Mouse (Mus musculus) intestine, embryonic 15.5 days (tissue): Measurements from ENCODE around the gene Olfr516. TPM values are rescaled to one million over a fixed set of nuclear protein-coding genes. Genes with fewer than 3 reads are reported as not detected.
"Not testable (repeated sequence)": the region's sequence is repeated elsewhere in the genome, so short reads cannot be mapped to it uniquely, and the experiment has no call there.

Experiments
- ATAC-seq: fragments of 200-750 bp; cut with Nextera tagmentation; 2 replicates; pipeline ENCODE4 v1.8.0; 2017; ENCODE audit warnings: moderate TSS enrichment, moderate library complexity
- H3K27ac ChIP-seq: fragments of 300-500 bp; sonication (generic); 2 replicates; pipeline ENCODE4 v1.5.1; 2015; ENCODE audit warnings: mild to moderate bottlenecking, inconsistent platforms
- H3K27me3 ChIP-seq: fragments of 300-500 bp; sonication (generic); replicated peaks from 2 replicates; pipeline ENCODE4 v1.6.1; 2015; ENCODE audit warnings: inconsistent platforms
- H3K36me3 ChIP-seq: fragments of 300-500 bp; sonication (generic); 2 replicates; pipeline ENCODE4 v1.6.1; 2015; ENCODE audit warnings: inconsistent platforms
- H3K4me1 ChIP-seq: fragments of 300-500 bp; sonication (generic); replicated peaks from 2 replicates; pipeline ENCODE4 v1.6.1; 2015; ENCODE audit warnings: inconsistent platforms
- H3K4me2 ChIP-seq: fragments of 300-500 bp; sonication (generic); replicated peaks from 2 replicates; pipeline ENCODE4 v1.6.1; 2015; ENCODE audit warnings: mild to moderate bottlenecking, inconsistent platforms
- H3K4me3 ChIP-seq: fragments of 300-500 bp; sonication (generic); replicated peaks from 2 replicates; pipeline ENCODE4 v1.5.1; 2015; ENCODE audit warnings: inconsistent platforms
- H3K9ac ChIP-seq: fragments of 300-500 bp; sonication (generic); 2 replicates; pipeline ENCODE4 v1.6.1; 2015; ENCODE audit warnings: inconsistent platforms
- H3K9me3 ChIP-seq: fragments of 300-500 bp; sonication (generic); 2 replicates; pipeline ENCODE4 v1.6.1; 2016; ENCODE audit warnings: inconsistent platforms
- WGBS: fragments of 180-500 bp; shearing (Covaris S2); methylation state at CpG from one replicate; pipeline ENCODE4 v1.1.7; 2015; 5-methylcytosine and 5-hydroxymethylcytosine counted together
- polyA plus RNA-seq: library from polyadenylated mRNA; unstranded; fragments of >200 nt; fragmentation: Nextera tagmentation; extraction: Ambion mirVana; gene quantifications from 2 replicates; pipeline ENCODE4 v1.2.1, GENCODE M21; 2015

Gene Olfr516
- not detected in 2 replicates for polyA plus RNA-seq

DNA sequence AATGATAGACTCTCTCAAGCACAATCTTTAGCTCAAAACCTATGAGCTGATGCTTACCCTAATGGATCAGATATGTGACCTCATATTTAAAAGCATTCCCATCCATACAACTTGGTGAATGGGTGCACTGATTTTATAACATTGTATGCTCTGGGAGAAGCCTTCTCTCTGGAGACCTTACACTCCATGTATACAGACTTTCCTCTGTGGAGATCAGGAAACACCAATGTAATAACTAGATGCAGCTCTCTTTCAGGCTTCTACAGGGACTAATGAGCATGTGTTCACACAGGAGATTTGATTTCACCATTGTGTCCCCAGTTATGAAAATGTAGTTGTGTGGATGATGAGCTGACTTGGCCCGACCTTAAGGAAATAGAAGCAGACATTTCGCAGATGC is at the start of gene Olfr516:
Gene Olfr516 (minus strand): TSS at position 101 of the 400 bp plus-strand sequence.
- no peak within 1 kb of the TSS for H3K9ac ChIP-seq
- no peak for ATAC-seq
- no peak within 1 kb of the TSS for H3K4me3 ChIP-seq
- no peaks in the 10 kb centered on the region for H3K27me3 ChIP-seq
- no peak within 1 kb of the TSS for H3K4me2 ChIP-seq
- no peaks in the 10 kb centered on the region for H3K36me3 ChIP-seq
- no peaks in the 10 kb centered on the region for H3K4me1 ChIP-seq
- H3K27ac ChIP-seq = no peak within 1 kb of the TSS
- 90% methylated on average over 2 of the region's 2 CpGs for WGBS
- no peaks in the 10 kb centered on the region for H3K9me3 ChIP-seq

DNA sequence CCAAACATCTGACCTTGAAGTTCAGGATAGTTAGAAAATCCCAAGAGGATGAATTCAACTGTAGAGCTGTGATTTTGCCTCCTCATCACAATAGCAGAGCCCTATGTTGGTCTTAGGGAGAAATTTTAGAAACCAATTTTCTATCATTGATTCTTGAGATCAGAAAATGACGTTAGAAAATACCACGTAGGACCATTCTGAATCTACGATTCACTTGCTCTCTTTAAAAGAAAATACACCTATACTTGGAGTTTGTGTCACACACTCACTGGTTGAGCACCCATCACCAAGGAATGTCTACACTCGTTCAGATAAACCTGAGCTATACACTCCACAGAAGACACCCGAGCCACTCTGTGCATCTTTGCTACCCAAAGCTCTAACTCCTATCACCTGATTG is 44.0 kb upstream of the Olfr516 start, which contains the start of gene Olfr519:
Gene Olfr519 (minus strand): TSS at position 101 of the 400 bp plus-strand sequence.
- Histone ChIP-seq H3K9ac (no peak within 1 kb of the TSS), H3K27ac (no peak within 1 kb of the TSS), H3K9me3 (no peaks in the 10 kb centered on the region), H3K27me3 (no peaks in the 10 kb centered on the region), H3K4me2 (no peak within 1 kb of the TSS), H3K4me3 (no peak within 1 kb of the TSS), H3K36me3 (no peaks in the 10 kb centered on the region), H3K4me1 (no peaks in the 10 kb centered on the region)
- 80% methylated on average over 5 of the region's 5 CpGs for WGBS
- ATAC-seq = no peak

DNA sequence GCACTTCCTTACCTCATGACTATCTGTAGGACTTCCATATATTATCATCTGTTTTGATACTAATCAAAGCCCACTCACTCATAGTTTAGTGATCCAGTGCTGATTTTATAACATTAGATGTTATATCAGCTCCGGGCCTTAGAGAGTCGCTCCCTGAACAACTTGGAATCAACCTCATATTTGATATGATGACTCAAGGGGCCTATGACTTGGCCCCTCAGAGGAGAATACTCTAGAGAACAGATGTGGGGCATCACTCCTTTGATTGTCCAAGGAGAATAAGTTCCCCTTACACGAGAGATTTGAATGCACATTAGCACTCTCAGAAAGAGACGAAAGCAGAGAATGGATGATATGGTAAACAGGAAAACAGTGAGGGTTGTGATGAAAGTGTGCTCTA is 34.6 kb upstream of the Olfr516 start, which contains the start of gene Olfr518:
Gene Olfr518 (minus strand): TSS at position 101 of the 400 bp plus-strand sequence.
- H3K27ac ChIP-seq = no peak within 1 kb of the TSS
- H3K4me2 ChIP-seq = no peak within 1 kb of the TSS
- no peak within 1 kb of the TSS for H3K9ac ChIP-seq
- 76% methylated on average over 4 of the region's 4 CpGs for WGBS
- H3K27me3 ChIP-seq = no peaks in the 10 kb centered on the region
- no peaks in the 10 kb centered on the region for H3K9me3 ChIP-seq
- no peaks in the 10 kb centered on the region for H3K36me3 ChIP-seq
- no peak for ATAC-seq
- no peaks in the 10 kb centered on the region for H3K4me1 ChIP-seq
- no peak within 1 kb of the TSS for H3K4me3 ChIP-seq

DNA sequence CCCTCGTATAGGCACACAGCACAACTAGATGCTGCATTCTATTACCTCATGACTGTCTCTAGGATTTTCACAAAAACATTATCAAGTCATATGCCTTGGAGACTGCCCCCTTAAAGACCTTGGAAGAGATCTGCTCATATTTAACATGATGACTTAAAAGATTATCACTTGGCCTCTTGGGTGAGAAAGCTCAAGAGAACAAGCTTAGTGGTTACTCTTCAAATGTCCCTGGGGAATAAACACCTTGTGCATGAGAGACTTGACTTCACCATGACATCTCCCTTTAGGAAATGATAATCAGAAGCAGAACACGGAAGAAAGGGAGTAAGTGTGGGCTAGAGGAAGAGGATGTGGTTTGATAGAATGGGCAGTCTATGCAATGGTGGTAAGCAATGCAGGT is 21.9 kb upstream of the Olfr516 start, which contains the start of gene Olfr517:
Gene Olfr517 (minus strand): TSS at position 101 of the 400 bp plus-strand sequence.
- H3K27ac ChIP-seq = no peak within 1 kb of the TSS
- no peaks in the 10 kb centered on the region for H3K36me3 ChIP-seq
- H3K9ac ChIP-seq = no peak within 1 kb of the TSS
- H3K4me3 ChIP-seq = no peak within 1 kb of the TSS
- H3K4me2 ChIP-seq = no peak within 1 kb of the TSS
- ATAC-seq = no peak
- H3K9me3 ChIP-seq = no peaks in the 10 kb centered on the region
- 66% methylated on average over 2 of the region's 2 CpGs for WGBS
- H3K4me1 ChIP-seq = no peaks in the 10 kb centered on the region
- H3K27me3 ChIP-seq = no peaks in the 10 kb centered on the region

DNA sequence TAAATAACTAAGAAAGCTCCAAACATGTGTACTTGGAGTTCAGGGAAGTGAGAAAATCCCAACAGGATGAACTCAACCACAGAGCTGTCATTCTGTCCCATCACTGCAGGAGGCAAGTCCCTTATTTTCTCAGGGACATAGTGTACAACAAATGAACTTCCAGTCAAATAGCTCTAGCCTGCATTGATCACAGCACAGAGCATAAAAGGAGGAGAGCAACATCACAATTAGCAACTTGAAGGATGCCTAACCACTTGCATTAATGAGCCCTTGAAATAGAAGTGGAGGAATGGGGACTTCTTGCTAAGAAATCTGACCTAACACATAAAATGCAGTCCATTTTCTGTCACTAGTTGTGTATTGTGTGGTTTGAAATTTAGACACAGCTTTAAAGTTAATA is 24.4 kb downstream of the Olfr516 start, which contains the start of gene Olfr514:
Gene Olfr514 (minus strand): TSS at position 101 of the 400 bp plus-strand sequence.
- no peaks in the 10 kb centered on the region for H3K27me3 ChIP-seq
- no peak within 1 kb of the TSS for H3K4me3 ChIP-seq
- H3K4me1 ChIP-seq = no peaks in the 10 kb centered on the region
- no peak within 1 kb of the TSS for H3K9ac ChIP-seq
- no peaks in the 10 kb centered on the region for H3K36me3 ChIP-seq
- H3K4me2 ChIP-seq = no peak within 1 kb of the TSS
- no peaks in the 10 kb centered on the region for H3K9me3 ChIP-seq
- no peak for ATAC-seq
- H3K27ac ChIP-seq = no peak within 1 kb of the TSS

DNA sequence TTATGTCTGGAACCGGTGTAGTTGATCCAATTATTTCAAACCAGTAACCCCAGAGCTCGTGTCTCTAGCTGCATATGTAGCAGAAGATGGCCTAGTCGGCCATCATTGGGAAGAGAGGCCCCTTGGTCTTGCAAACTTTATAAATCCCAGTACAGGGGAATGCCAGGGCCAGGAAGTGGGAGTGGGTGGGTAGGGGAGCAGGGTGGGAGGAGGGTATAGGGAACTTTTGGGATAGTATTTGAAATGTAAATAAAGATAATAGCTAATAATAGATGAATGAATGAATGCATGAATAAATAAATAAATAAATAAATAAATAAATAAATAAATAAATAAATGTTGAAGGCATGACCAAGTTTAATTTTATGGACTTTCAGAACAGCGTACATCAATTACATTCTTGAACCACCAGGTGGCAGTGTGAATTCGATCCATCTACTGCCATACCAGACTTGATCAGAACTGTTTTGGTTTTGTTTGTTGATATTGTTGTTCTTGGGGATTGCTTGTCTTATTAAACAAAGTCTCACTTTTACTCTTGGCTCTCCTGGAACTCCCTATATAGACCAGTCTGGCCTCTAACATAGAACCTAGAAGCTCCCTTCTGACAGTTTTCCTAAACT is 35.6 kb downstream of the Olfr516 start:
- not testable (repeated sequence) for ATAC-seq, H3K27me3 ChIP-seq, H3K4me2 ChIP-seq, H3K36me3 ChIP-seq, H3K27ac ChIP-seq, H3K4me3 ChIP-seq, H3K9me3 ChIP-seq, H3K4me1 ChIP-seq, H3K9ac ChIP-seq
- 45% methylated on average over 5 of the region's 5 CpGs for WGBS

DNA sequence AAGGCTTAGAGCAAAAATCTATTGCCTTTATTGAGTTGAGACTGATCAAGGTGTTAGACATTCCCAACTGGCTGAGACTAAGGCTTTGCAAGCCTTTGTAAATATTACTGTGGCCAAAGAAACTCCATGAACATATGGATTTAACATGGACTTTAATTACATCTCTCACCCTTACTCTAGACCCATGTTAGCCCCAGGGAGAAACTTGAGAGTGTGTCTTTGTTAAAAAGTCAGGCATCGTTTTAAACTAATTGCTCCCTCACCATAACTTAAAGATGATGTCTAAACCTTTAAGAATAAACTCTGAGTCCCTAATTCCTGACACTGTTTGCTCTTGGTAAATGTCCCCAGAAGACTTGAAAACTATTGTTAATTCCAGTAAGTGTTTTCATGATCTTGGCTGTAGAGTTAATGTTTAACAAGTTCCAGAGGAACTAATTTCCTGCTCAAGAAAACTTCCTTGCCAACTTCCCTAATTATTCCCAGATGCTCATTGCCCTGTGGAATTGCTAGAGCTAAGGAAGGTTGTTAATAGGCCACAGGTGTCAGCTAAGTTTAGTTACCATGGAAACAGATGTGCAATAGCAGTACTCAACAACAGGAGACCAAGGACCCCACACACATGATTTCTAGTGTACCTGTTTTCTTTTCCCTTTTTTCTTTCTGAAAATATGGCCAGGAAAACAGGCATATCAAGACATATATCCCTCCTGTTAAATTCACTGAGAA is 53.0 kb downstream of the Olfr516 start:
- ATAC-seq = no peak
- Histone ChIP-seq H3K27me3 (no peaks in the 10 kb centered on the region), H3K4me1 (no peaks in the 10 kb centered on the region), H3K4me3 (no peak overlapping the region), H3K9me3 (no peaks in the 10 kb centered on the region), H3K27ac (no peak overlapping the region), H3K36me3 (no peaks in the 10 kb centered on the region), H3K9ac (no peak overlapping the region), H3K4me2 (no peak overlapping the region)
- 35% methylated on average over 1 of the region's 1 CpGs for WGBS

Other genes starting within 250 kb of the Olfr516 start
- 0.04 TPM in 1 of 2 replicates, not detected in the other for gene Olfr506, start 239.7 kb downstream of the Olfr516 start, polyA plus RNA-seq
- not detected in 2 replicates for gene Olfr507, start 228.7 kb downstream of the Olfr516 start, polyA plus RNA-seq
- gene Olfr508, start 220.5 kb downstream of the Olfr516 start, polyA plus RNA-seq = not detected in 2 replicates
- not detected in 2 replicates for gene Olfr509, start 198.6 kb downstream of the Olfr516 start, polyA plus RNA-seq
- not detected in 2 replicates for gene Olfr510, start 184.1 kb downstream of the Olfr516 start, polyA plus RNA-seq
- gene Olfr512, start 137.2 kb downstream of the Olfr516 start, polyA plus RNA-seq = not detected in 2 replicates
- gene Olfr513, start 99.6 kb downstream of the Olfr516 start, polyA plus RNA-seq = not detected in 2 replicates
- not detected in 2 replicates for gene Olfr514, start 24.5 kb downstream of the Olfr516 start, polyA plus RNA-seq
- not detected in 2 replicates for gene Olfr517, start 21.9 kb upstream of the Olfr516 start, polyA plus RNA-seq
- gene Olfr518, start 34.5 kb upstream of the Olfr516 start, polyA plus RNA-seq = not detected in 2 replicates
- not detected in 2 replicates for gene Olfr519, start 43.9 kb upstream of the Olfr516 start, polyA plus RNA-seq
- 0.08 TPM in 2 replicates for gene Nlrp10, start 79.6 kb upstream of the Olfr516 start, polyA plus RNA-seq
- 76.7 and 85.0 TPM in 2 replicates for gene Eif3f, start 83.9 kb upstream of the Olfr516 start, polyA plus RNA-seq
- 3.0 TPM in 2 replicates for gene Tub, start 99.8 kb upstream of the Olfr516 start, polyA plus RNA-seq
- gene Ric3, start 232.8 kb upstream of the Olfr516 start, polyA plus RNA-seq = 2.0 and 2.9 TPM in 2 replicates